Mouse (Mus musculus) bone marrow, adult 2 months (tissue): ENCODE measurements around the gene Epn2.

ENCODE experiments used
- CTCF ChIP-seq: fragments of 200-500 bp; IDR thresholded peaks from 2 replicates; pipeline ENCODE4 v1.5.1; 2011; ENCODE audit warnings: low read length, control low read depth; ENCODE audit not compliant: control insufficient read depth, insufficient read depth
- POLR2A ChIP-seq: fragments of 200-500 bp; IDR thresholded peaks from 2 replicates; pipeline ENCODE4 v1.6.1; 2011; ENCODE audit warnings: low read depth, mild to moderate bottlenecking, control low read depth, low read length, borderline replicate concordance; ENCODE audit not compliant: control insufficient read depth

- TF ChIP-seq CTCF (no peak), POLR2A (no peak)
Measured at GRCm38 (mm10) chr11:61517971-61518370, 61.5 kb downstream of the Epn2 start.
